Mouse (Mus musculus): ENCODE results near the gene Prkce.
A peak's percentile ranks its signal among the peaks of the same experiment; 100 is the strongest.

Gene Prkce

GRCm38 (mm10) chr17:86484087-86484737, 316.6 kb downstream of the Prkce start:
- DNase-seq (ENCODE audit: low spot score in 2 of 2) = peak in 1 of 2 experiments; percentile 87

GRCm38 (mm10) chr17:86486657-86487056, 319.1 kb downstream of the Prkce start:
- DNase-seq (ENCODE audit: low spot score in 2 of 2) = no peak

GRCm38 (mm10) chr17:86487450-86487849, 319.9 kb downstream of the Prkce start:
- no peak for DNase-seq (ENCODE audit: low spot score in 2 of 2)

- DNase-seq (ENCODE audit: low spot score in 2 of 2) = no peak
Observed at GRCm38 (mm10) chr17:86489827-86490226, 322.2 kb downstream of the Prkce start.

GRCm38 (mm10) chr17:86492376-86492775, 324.8 kb downstream of the Prkce start:
- no peak for DNase-seq (ENCODE audit: low spot score in 2 of 2)

GRCm38 (mm10) chr17:86493891-86494420, 326.4 kb downstream of the Prkce start:
- no peak for DNase-seq (ENCODE audit: low spot score in 2 of 2)

- no peak for DNase-seq (ENCODE audit: low spot score in 2 of 2)
Observed at GRCm38 (mm10) chr17:86494494-86494893, 326.9 kb downstream of the Prkce start.

- DNase-seq (ENCODE audit: low spot score in 2 of 2) = no peak
Observed at GRCm38 (mm10) chr17:86494895-86495294, 327.3 kb downstream of the Prkce start.

- DNase-seq (ENCODE audit: low spot score in 2 of 2) = peak in 1 of 2 experiments; percentile 56
Observed at GRCm38 (mm10) chr17:86496123-86496771, 328.7 kb downstream of the Prkce start.

- no peak for DNase-seq (ENCODE audit: low spot score in 2 of 2)
Observed at GRCm38 (mm10) chr17:86497302-86497701, 329.7 kb downstream of the Prkce start.

- DNase-seq (ENCODE audit: low spot score in 2 of 2) = no peak
Observed at GRCm38 (mm10) chr17:86499359-86500045, 331.9 kb downstream of the Prkce start.

GRCm38 (mm10) chr17:86501393-86501792, 333.8 kb downstream of the Prkce start:
- no peak for DNase-seq (ENCODE audit: low spot score in 2 of 2)

GRCm38 (mm10) chr17:86503208-86503897, 335.8 kb downstream of the Prkce start:
- DNase-seq (ENCODE audit: low spot score in 2 of 2) = no peak

GRCm38 (mm10) chr17:86505183-86505631, 337.6 kb downstream of the Prkce start, which contains the start of gene Gm10309:
Gm10309 (minus strand) TSS chr17:86505232.
- peak in 1 of 2 experiments; percentile 44 for DNase-seq (ENCODE audit: low spot score in 2 of 2)

GRCm38 (mm10) chr17:86506881-86507280, 339.3 kb downstream of the Prkce start:
- DNase-seq (ENCODE audit: low spot score in 2 of 2) = no peak

GRCm38 (mm10) chr17:86507342-86508211, 340.0 kb downstream of the Prkce start:
- DNase-seq (ENCODE audit: low spot score in 2 of 2) = no peak

GRCm38 (mm10) chr17:86508212-86508490, 340.6 kb downstream of the Prkce start:
- no peak for DNase-seq (ENCODE audit: low spot score in 2 of 2)

GRCm38 (mm10) chr17:86509871-86510270, 342.3 kb downstream of the Prkce start:
- no peak for DNase-seq (ENCODE audit: low spot score in 2 of 2)

- no peak for DNase-seq (ENCODE audit: low spot score in 2 of 2)
Observed at GRCm38 (mm10) chr17:86514974-86515620, 347.5 kb downstream of the Prkce start.

GRCm38 (mm10) chr17:86516630-86517029, 349.0 kb downstream of the Prkce start:
- DNase-seq (ENCODE audit: low spot score in 2 of 2) = no peak

- DNase-seq (ENCODE audit: low spot score in 2 of 2) = no peak
Observed at GRCm38 (mm10) chr17:86518604-86519003, 351.0 kb downstream of the Prkce start.
